Mouse (Mus musculus): ENCODE results near the gene Sucnr1. TPM values are rescaled to one million over a fixed set of nuclear protein-coding genes. Genes with fewer than 3 reads are reported as not detected.
"Not testable (repeated sequence)": the region's sequence is repeated elsewhere in the genome, so short reads cannot be mapped to it uniquely, and the experiment has no call there.

Sucnr1 gene
- total RNA-seq (2021), result under 1 TPM in 1 of 2 experiments, not detected in 1; 0.33 TPM
- long read RNA-seq, experiment 1, result 0 reads
- long read RNA-seq, experiment 2, result 0 reads

DNA sequence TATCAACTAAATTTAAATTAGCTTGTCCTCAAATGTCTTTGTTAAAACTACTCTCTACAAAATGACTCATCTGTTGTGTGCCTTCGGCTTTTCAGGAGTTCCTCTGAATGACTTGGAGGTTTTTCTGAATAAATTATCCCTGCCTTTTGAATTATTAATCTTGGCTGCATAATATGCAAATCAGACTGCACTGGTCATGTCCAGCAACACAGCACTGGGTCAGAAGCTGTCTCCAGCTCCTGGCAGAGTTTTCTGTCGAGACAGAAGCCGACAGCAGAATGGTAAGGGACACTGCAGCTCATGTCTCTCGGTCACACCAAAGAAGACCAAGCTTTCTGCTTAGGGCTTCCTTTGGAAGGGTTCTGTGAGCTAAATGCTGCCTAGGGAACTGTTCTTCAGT lies at the start of gene Sucnr1:
Gene Sucnr1, plus strand, starts transcription at position 222 of the 400 bp plus-strand sequence.
- no peak for DNase-seq (ENCODE audit: low spot score)

GRCm38 (mm10) chr3:60046221-60046913 lies 35.3 kb upstream of the Sucnr1 start:
- DNase-seq (ENCODE audit: low spot score), result no peak

- DNase-seq (ENCODE audit: low spot score), result no peak
Measured at GRCm38 (mm10) chr3:60053231-60053927, 28.3 kb upstream of the Sucnr1 start.

DNA sequence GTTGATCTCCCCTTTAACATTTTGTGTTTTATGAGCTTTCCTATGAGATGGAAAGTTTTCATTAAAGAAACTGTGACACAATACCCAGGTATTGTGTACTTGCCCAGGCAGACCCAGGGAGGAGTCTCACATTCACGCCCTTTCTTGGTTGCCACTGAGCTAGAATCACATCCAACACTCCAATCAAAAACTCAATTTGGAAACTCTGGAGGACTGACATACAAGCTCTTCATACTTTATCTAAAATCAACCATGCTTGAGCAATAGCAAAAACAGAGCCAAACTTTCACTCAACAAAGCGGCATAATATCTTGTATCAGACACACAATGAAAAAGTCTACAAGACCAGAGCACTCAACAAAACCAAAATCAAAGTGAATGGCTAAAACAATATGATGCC lies 27.7 kb upstream of the Sucnr1 start:
- no peak for DNase-seq (ENCODE audit: low spot score)

DNA sequence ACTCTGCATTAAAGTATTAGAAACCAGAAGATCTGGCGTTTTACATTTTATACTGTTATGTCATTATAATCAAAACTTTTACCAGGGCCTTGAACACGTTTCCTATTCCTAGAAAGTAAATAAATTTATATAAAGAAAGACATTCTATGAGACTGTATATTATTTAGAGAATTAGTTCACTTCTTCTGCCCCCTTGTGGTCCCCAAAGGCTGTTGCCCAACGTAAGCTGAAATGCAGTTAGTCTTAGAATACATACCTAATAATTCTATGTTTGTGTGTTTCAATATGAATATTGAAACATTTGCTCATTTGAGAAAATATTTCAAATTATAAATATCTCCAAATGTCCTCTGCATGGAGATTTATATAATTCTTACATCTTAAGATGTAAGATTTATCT lies 25.2 kb upstream of the Sucnr1 start:
- DNase-seq (ENCODE audit: low spot score), result no peak

DNA sequence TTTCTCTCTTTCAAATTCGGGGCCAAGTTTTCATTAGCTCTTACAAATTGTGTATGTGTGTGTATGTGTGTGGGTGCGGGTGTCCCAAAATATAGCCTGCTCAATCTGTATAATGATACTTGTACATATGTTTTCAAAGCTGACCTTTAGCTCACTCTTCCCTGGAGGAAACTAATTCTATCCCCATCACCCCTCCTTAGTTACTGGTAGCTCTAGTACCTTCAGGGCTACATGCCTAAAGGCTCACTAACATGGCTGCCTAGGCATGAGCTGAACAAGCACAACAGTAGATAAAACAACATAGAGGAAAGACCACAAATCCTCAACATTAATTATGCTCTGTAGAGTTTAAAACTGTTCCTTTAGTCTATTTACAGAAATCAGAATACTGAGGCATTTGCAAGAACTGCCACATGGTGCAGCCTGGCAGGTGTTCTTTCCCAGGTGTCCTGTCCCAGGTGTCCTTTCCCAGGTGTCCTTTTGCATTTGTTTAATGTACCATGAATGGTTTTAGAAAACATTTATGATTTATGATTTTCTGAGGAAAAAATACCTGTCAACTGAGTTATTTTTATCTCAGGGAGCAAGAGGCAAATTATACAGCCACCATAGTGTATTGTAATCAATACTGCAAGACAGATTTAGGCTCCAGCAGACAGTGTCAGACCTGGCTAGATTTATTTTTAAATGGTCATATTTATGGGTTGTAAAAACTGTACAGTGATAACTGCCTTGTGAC lies 24.4 kb upstream of the Sucnr1 start:
- no peak for DNase-seq (ENCODE audit: low spot score)

DNA sequence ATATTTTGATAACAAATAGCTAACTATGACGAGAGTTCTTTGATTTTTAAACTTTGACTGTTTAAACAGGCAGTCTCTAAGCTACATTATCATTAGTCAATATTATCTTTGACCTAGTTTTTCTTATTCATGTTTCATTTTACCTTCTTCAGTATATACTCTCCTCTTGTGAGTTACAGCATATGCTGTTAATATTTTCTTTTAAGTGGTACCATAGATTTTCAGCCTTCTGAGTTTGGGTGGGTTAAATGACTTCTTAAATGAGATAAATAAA lies 23.9 kb upstream of the Sucnr1 start:
- DNase-seq (ENCODE audit: low spot score), result no peak

GRCm38 (mm10) chr3:60078883-60079415 lies 2.7 kb upstream of the Sucnr1 start:
- peak; percentile 18 for DNase-seq (ENCODE audit: low spot score)

DNA sequence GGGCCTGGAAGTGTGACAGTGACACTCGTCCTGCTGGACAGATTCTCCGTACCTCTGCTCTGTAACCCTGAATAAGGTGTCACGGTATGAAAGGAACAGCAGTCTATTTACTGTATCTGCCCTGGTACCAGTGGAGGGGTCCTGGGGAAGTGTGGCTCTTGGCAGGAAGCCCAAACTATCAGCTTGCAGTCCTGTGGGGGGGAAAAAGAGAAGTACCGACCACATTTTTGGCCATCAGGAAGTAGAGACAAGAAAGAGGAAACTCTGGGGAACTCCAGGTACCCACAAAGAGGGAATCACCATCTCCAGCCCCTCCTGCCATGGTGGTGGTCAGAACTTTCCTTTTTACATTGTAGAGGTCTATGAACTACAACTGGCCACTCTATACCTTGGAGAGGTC lies 1.1 kb upstream of the Sucnr1 start:
- no peak for DNase-seq (ENCODE audit: low spot score)

- no peak for DNase-seq (ENCODE audit: low spot score)
Measured at GRCm38 (mm10) chr3:60082746-60083145, 1.1 kb downstream of the Sucnr1 start.

DNA sequence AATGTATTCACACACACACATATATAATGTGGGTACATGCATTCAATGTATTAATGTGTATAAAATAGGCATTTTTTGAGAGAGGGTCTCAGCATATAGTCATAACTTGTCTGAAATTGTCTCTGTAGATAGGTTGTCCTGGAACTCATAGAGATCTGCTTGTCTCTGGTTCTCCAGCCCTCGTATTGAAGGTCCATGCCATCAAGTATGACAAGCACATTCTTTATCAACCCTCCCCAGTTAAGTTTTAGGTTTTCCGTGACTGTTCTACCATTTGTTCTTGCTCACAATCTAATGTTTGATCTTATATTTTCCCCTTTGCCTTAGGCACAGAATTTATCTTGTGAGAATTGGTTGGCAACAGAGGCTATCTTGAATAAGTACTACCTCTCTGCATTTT lies 4.1 kb downstream of the Sucnr1 start:
- no peak for DNase-seq (ENCODE audit: low spot score)

DNA sequence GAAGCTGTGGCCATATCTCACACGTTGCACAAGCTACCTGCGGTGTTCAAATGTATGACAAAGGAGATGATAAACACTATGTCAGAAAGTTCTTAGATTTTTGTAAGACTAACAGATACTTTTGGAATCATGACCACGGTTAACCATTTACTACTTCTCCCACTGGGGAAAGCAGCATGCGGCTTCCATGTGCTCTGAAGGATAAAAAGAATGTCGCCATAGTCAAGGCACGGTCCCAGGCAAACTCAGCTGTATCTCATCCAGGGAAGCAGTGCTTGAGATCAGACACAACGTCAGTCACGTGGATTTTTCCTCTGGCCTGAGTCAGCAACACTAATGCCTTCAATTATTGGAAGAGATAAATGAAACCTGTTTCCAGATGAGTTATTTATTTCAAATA lies 9.7 kb downstream of the Sucnr1 start:
- DNase-seq (ENCODE audit: low spot score), result no peak

DNA sequence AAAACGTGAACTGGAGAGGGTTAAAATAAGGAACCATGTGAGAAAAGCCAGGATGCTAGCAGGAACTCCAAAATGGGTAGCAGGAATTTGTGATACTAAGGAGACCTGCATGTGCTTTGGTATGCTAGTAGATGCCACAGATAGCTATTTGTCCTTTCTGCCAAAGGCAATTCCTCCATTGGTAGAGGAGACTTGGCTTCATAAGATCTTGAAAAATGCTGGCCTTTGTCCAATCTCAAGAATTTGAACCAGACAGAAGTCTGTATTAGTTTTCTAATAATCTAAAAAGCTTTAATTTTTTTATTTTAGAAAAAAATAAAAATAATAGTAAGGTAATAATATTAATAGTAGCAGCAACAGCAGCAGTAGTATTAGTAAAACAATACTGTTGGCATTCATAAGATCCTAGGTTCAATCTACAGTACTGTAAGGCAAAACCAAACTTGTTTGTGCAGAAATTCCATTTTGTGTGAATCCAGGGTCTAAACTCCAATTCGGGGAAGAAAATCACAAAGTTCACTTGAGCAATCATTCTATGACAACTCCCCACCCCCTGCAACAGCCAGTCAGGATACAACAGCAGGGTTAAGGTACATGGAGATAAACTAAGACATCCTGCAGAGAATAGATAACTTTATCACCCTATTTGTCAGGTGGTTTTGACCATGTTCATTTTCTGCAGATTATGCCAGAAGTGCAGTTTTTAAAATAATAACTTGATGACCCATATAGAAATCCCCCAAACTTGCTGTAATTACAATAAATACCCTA lies 12.9 kb downstream of the Sucnr1 start:
- DNase-seq (ENCODE audit: low spot score), result no peak

- no peak for DNase-seq (ENCODE audit: low spot score)
Measured at GRCm38 (mm10) chr3:60096941-60097340, 15.3 kb downstream of the Sucnr1 start.

DNA sequence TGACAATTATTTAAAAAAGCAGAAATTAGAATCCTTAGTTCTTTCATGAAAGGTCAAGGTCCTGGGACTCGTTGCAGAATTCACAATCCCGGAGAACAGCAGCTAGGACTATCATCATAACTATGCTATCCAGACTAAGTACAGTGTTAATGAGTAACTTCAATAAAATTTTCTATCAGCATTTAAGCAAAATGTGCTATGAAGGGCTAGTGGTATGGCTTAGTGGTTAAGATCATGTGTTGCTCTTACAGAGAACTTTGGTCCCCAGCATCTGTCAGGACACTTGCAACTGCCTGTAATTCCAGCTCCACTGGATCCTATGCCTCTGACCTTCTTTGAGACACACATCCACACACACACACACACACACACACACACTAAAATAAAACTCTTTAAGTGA lies 15.8 kb downstream of the Sucnr1 start:
- no peak for DNase-seq (ENCODE audit: low spot score)

DNA sequence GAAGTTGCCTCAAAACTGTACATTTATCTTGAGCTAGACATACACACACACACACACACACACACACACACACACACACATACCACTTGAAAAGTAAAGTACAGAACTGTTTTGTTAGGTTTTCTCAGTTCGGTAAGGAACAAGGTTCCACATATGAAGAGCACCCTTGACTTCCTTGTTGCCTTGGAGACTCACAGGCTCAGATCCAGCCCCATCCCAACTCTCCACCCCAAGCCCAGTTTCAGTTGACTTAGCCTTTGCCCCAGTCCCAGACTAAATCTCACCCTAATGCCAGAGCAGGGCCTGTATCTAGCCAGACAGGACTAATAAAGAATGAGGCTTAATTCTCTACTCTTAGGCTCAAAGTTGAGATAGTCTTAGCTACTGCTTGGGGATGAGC lies 16.9 kb downstream of the Sucnr1 start:
- DNase-seq (ENCODE audit: low spot score), result no peak

DNA sequence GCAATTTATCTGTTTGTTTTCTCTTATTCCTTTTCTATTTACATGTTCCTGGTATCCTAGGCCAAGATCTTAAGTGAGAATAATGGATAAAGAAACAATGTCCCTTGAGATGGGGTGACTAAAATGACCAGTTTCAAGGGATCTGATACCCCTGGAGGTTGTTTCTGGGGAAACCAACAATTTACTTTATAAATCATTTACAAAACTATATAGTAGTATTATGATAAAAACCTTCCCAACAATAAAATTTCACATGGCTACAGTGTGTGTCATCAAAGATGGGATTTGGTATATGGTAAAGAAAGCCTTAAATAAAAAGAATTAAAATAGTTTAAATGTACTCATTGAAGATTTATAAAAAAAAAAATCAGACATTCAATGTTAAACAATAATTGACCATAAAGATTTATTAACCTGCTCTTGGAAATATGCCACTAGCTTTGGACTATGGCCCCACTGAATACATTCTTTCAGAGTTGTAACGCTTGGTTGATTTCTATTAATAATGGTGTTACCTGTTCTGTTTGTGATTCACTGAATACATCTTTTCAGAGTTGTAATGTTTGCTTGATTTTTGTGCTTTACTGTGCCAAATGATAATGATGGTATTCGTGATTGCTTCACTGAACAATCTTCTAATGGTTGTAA lies 22.9 kb downstream of the Sucnr1 start:
- DNase-seq (ENCODE audit: low spot score), result no peak

DNA sequence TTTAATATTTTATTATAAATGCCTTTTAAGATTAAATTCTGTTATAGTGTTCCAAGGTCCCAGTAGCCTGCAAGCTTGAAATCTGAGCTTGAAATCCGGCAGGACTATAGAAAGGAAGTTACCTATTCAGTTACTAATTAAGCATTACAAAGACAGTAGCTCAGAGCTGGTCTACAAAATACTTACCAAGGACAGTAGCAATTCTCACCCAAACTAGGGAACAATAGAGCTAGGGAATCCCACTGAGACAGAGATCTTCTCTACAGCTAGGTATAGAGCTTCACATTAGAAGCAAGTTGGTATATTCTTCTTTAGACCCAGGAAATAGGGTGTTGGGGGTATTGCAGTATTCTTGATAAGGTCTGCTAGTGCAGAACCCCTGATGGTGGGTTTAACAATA lies 24.8 kb downstream of the Sucnr1 start:
- DNase-seq (ENCODE audit: low spot score), result not testable (repeated sequence)

DNA sequence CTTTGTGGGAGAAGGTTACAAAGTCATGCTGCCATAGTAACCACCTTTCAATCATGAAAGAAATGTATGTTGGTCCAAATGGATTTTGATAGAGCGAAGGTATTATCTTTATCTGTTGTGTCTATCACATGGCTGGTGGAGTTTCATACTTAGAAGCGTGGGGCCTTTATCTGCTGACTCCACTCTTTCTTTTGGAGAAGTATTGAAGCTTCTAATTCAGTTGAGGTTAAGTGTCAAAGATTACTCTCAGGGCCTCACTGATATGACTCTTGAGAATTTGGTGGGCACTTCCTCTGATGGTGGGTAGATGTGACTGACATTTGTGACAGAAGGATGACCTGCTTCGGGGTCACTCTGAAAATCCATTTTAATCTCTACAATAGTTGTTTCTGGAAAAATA lies 26.1 kb downstream of the Sucnr1 start:
- DNase-seq (ENCODE audit: low spot score), result no peak

DNA sequence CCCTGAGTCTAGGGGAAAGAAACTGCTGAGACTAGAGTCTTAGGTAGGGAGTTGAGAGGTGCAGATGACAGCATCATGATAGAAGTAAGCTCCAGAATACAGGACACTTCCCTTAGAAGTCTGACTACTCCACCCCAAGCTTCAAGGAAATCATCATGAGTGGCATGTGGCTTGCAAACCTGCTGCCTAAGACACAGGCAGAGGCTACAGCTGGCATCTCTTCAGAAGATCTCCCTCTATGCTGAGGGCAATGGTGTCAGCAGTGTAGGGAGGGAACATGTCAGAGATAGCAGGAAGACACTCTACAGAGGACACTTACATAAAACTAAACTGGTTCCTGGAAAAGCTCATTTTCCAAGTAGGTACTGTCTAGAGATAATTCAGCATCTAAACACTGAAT lies 27.1 kb downstream of the Sucnr1 start:
- DNase-seq (ENCODE audit: low spot score), result no peak

DNA sequence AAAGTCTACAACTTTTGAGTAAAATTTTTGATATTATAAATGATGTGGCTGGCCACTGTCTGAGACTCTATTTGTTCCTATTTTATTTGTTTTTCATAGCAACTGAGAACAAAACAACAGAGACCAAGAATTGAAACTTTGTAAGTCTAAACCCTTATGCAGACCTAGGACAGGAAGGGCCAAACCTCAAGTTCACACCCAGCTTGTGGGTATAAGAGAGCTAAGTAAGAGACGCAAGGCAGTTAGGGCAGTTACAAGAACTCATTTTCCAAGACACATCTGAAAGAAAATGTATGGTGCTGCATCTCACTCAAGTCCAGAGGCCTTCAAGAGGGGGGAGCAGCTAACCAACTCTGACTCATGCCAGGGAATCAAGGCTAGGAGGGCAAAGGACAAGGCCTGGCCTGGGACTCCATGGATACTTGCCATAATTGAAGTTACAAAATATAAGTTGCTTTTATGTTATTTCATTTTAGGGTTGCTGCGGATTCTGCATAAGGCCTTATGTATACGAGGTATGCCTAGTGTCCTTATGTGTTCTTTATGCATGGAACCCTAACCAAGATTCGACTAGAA lies 29.6 kb downstream of the Sucnr1 start:
- no peak for DNase-seq (ENCODE audit: low spot score)

All from gastrocnemius, adult 18-20 months (tissue).